Mouse (Mus musculus) megakaryocyte, embryonic 14.5 days (primary cell): Measurements from ENCODE around the gene Tmem189.

Experiments used
- FLI1 ChIP-seq: IDR thresholded peaks from 2 replicates; pipeline ENCODE4 v1.6.1; 2012; ENCODE audit warnings: low read length, inconsistent platforms, mixed read lengths
- GATA1 ChIP-seq: IDR thresholded peaks from 3 replicates; pipeline ENCODE4 v1.6.1; 2012; ENCODE audit warnings: mixed read lengths, low read length, inconsistent platforms, borderline replicate concordance

- no peak for TF ChIP-seq GATA1
- TF ChIP-seq FLI1: no peak
These were observed 89.7 kb downstream of the Tmem189 start for GRCm38 (mm10) chr2:167599917-167600316.
